Mouse (Mus musculus): ENCODE measurements around the gene Fam129b.

The Fam129b gene

DNA sequence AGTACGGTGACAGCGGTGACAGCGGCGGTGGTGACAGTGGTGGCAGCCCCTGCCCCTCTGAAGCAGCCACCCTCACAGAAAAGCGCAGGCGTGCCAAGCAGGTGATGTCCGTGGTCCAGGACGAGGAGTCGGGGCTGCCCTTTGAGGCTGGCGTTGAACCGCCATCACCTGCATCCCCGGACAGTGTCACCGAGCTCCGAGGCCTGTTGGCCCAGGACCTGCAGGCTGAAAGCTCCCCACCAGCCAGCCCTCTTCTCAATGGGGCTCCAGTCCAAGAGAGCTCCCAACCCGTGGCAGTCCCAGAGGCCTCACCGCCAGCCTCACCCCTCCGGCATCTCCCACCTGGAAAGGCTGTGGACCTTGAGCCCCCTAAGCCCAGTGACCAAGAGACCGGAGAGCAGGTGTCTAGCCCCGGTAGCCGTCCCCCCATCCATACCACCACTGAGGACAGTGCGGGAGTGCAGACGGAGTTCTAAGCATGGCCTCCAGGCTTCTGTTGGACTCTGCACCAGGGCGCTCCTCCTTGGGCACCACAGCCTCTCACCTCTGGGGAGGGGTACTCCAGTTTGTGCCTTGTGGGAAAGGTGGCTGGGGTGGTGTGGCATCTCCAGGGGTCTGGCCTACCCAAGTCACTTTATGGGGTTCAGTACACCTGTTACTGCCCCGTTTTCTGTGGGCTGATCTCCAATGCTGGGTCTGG is 47.8 kb downstream of the Fam129b start:
- DNase-seq (ENCODE audit: extremely low spot score, low spot score), result no peak

DNA sequence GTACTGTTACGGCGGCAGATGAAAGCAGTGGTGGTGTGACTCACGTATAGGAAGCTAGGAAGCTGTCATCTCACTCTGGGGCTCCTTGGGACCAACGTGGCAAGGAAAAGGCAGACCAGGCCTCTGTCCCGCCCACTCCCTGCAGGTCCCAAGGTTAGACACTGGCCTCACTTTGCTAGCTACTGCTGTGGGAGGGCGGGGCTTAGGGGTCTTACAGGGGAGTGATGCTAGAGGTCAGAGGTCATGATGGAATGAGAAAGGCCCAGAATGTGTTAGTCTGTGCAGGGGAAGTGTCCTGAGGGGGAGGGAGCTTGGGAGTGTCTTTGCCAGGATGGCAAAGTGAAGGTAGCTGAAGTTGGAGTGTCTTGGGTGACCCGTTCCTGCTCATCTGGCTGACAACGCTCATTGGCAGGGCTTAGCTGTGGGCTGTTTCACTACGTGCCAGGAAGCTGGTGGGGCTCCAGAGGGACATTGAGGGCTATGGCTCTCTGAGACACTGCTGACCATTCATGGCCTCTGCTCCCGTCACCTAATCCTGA is 48.5 kb downstream of the Fam129b start:
- no peak for DNase-seq (ENCODE audit: extremely low spot score, low spot score)

DNA sequence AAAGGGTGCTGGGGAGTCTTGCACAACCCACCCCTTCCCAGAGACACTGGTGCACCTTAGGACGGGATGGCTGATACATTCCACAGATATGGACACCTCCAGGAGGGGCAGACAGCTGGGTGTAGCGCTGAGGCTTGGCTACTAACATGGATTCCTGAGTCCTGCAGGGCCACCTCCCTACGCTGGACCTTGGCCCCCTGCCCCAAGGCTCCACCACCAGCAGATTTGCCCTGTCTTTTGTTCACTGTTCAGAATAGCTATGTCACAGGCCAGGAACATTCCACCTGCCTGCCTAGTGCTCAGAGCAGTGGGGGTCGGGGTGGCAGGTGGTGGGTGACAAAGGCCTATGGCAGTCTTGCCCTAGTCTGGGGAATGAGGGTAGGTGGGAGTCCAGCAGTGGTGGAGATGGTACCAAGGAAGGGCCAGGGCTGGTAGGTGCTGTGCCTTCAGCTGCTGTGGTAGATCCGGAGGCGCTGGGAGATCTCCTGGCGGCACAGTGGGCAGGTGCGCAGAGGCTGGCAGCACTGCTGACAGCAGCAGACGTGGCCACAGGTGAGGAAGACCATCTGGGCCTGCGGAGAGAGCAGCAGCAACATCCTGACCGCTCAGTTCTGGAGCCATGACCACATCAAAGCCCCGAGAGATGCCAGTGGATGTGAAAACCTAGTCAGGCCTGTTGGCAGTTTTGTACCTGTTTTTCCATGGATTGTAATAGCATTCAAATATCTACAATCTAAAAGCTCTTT is 50.6 kb downstream of the Fam129b start:
- no peak for DNase-seq (ENCODE audit: extremely low spot score, low spot score)

DNA sequence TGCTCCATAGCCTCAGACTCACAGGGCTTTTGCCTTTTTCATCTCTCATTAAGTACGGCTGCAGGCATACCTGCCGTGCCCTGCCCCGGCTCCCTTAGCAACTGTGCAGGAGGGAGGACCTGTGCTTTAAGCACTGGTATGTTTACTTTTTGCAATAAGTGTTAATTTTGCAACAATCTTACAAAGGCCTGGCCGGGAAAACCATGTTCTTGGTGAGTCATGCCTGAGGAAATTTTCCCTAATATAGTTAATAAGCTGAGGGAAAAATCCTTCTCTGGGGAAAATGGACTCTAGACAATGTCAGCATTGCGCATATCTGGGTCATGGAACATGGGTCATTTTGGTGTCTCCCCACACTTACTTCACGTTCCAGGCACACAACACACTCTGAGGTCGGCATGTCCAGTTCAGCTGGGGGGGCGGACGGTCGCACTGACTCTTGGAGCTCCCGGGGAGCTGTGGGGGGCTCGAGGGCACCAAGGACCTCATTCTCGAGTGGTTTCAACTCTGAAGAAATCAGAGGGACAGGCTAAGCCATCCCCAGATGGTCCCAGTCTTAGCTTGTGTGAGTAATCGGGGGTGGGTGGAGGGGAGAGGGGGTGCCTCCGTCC is 51.8 kb downstream of the Fam129b start:
- no peak for DNase-seq (ENCODE audit: extremely low spot score, low spot score)

DNA sequence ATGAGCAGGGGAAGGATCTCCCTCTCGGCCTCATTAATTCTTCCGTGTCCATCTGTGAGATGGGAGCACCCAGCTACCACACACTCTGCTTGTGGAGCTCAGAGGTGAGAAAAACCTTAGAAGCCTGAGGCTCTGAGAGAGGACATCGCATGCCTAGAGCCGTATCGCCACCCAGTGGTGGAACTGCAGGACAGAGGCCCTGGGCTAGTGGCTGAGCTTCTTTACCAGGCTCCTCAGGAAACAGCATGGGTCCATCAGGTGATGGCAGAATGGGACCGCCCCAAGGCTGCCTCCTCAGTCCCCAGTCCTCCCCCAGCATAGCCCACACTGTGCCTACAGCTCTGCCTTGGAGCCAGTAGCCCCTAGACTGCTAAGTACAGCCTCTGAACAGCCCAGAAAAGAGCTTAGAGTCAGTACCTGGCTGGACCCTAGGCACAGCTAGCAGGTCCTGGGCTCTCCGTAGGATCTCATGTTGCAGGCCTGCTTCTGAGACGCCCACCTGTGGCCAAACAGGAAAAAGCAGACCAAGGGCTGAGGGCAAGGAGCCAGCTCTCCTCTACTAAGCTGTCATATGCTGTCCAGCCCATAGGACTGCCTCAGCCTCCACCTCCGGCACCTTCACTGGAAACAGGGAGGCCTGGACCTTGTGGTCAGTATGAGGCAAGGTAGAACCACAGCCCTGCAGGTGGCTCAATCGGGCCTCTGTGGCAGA is 52.5 kb downstream of the Fam129b start:
- peak; percentile 56 for DNase-seq (ENCODE audit: extremely low spot score, low spot score)

DNA sequence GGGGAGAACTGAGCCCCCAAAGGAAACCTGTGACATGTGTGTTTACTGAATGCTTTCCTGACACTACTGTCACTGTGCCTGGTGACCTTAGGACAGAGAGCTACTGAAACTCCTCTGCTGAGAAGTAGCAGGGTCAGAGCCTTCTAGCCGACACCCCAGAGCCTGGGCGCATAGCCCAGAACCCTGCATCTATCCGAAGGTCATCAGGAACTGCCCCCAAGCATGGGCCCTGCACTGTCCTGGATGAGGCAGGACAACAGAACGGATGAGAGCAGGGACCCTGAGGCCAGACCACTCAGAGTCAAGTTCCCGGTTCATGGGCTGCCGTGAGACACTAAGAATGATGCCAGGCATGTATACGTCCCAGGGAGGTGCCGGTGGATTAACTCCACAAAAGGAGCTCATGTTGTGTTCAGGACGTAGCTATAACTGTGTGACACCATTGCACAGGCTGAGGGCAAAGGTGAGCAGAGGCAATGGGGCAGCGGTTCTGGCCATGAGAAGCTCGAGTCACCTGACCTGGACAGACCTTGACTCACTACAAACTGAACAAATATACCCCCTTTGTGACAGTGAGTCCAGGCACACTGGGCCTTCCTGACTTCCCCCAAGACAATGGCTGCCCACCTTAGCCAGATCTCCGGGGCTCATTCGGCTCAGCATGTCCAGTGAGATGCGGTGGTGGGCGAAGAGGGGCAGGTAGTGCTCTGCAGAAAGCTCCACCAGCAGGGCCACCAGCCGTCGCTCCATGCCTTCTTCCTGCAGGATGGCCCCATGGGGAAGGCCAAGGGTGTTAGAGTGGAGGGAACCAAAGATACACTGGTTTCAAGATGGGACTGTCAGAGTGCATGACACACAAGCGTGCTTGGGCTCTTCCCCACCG is 53.3 kb downstream of the Fam129b start:
- DNase-seq (ENCODE audit: extremely low spot score, low spot score), result no peak

DNA sequence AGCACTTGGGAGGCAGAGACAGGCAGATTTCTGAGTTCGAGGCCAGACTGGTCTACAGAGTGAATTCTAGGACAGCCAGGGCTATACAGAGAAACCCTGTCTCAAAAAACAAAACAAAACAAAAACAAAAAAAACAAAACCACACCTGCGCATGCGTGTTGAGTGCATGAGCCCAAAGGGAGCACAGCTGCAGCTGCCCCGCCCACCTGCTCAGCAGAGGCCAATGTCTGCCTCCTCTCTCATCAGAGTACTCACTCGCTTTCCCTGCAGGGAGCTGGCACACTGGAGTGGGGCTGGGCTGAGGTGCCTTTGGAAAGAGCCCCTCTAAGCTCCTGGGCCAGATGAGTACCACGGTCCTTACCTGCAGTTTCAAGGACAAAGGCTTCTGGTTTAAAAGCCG is 55.8 kb downstream of the Fam129b start:
- DNase-seq (ENCODE audit: extremely low spot score, low spot score), result no peak

DNA sequence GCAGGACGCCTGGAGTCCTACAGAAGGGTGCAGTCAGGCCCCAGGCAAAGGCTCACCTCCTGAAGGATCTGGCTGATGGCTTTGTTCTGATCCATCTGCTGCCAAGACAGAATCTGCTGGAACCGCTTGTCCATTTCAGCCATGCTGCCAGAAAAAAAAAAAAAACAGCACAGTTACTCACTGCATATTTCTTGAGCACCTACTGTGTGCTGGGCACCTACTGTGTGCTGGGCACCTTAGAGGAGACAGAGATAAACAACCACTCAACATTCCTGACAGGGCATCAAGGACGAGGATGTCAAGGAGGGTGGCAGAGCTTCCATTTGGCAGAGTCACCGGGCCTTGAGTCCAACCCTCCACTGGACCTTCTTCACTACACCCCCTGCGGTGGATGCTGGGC is 62.8 kb downstream of the Fam129b start:
- DNase-seq (ENCODE audit: extremely low spot score, low spot score), result no peak

DNA sequence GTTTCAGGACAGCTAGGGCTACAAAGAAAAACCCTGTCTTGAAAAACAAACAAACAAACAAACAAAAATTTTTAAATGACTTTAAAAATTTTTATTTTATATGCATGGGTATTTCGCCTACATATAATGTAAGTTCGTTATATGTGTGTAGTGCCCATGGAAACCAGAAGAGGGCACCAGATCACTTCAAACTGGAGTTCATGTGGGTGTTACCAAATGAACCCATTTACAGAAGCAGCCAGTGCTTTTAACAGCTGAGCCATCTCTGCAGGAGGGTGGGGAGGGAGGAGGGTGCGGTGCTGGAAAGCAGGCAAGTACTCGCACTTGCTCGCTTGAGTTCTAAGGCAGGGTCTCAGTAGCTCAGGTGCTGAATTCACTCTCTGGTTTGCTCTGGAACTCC is 63.5 kb downstream of the Fam129b start:
- peak; percentile 36 for DNase-seq (ENCODE audit: extremely low spot score, low spot score)

DNA sequence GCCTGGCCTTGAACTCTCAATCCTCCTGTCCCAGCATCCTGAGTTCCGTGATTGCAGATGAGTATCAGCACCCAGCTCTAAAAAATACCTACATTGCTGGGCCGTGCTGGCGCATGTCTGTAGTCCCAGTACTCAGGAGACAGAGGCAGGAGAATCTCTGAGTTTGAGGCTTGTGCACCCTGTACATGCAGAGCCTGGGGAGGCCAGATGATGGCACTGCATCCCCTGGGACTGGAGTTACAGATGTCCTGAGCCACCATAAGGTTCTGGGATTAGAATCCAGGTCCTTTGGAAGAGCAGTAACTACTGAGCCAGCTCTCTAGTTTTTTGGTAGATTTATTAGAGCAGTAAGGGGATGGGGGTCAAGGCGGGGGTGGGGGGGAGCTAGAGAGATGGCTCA is 64.6 kb downstream of the Fam129b start:
- no peak for DNase-seq (ENCODE audit: extremely low spot score, low spot score)

DNA sequence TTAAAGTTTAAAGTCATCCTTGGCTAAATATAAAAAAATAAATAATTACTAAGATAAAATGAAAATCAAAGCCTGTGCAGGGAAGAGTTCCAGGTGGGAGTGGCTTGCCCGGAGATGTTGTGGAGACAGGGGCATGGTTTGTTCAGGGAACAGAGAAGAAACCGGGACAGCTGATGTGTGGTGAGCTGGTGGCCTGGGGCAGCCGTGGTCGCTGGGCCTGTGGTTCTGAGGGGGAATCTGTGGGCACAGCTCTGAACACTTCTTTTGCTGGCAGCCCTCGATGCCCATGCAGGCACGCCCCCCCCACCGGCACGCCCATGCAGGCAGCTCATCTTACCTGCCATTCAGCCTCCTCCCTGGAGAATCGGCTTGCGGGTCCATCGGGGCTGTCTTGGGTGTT is 71.5 kb downstream of the Fam129b start:
- DNase-seq (ENCODE audit: extremely low spot score, low spot score), result no peak

DNA sequence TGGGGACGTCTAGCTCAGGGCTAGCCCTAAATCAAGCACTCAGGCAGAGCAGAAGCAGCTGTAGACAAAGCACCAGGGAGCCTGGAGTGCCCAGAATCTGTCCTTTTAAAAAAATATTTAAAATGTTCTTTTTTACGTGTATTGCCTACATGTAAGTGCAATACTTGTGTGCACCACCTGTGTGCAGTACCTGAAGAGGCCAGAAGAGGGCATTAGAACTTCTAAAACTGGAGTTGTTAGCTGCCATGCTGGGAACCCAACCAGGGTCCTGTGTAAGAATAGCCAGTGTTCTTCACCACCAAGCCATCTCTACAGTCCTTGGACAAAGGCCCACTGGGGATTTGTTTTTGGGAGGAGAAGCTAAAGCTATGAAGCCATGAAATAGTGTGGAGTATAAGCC is 78.7 kb downstream of the Fam129b start:
- DNase-seq (ENCODE audit: extremely low spot score, low spot score), result no peak

DNA sequence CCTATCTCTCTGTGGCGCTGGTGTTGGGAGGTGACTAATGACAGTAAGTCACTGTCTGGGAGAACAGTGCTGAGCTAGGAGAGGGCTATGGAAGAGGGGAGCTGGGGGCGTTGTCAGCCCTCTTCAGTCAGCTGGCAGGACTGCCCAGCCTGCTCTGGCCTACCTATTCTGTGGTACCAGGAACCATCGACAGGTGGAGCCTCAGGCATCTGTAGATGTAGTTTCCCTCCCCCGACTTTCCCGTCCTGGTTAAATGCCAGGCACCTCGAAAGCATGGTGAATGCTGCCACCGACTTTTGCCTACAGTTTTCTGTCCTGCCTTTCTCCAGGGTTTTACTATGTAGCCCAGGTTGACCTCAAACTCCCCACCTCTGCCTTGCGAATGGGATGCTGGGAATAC is 81.4 kb downstream of the Fam129b start:
- no peak for DNase-seq (ENCODE audit: extremely low spot score, low spot score)

DNA sequence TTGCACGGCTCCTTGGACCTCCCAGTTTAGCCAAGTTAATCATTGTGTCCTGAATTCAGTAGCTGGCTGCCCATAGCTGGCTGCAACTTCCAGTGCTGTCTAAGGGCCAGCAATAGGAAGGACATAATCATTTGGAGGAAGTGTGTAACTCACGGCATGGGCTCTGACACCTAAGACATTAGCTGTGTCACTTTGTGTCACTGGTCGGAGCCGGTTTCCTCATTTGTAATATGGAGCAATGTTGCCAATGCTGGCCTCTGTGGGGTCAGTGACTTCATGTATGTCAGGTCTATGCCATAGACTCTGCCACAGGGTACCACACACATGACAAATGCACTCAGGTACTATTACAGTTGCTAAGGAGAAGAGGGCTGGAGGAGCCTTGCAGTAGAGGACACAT is 84.4 kb downstream of the Fam129b start:
- no peak for DNase-seq (ENCODE audit: extremely low spot score, low spot score)

DNA sequence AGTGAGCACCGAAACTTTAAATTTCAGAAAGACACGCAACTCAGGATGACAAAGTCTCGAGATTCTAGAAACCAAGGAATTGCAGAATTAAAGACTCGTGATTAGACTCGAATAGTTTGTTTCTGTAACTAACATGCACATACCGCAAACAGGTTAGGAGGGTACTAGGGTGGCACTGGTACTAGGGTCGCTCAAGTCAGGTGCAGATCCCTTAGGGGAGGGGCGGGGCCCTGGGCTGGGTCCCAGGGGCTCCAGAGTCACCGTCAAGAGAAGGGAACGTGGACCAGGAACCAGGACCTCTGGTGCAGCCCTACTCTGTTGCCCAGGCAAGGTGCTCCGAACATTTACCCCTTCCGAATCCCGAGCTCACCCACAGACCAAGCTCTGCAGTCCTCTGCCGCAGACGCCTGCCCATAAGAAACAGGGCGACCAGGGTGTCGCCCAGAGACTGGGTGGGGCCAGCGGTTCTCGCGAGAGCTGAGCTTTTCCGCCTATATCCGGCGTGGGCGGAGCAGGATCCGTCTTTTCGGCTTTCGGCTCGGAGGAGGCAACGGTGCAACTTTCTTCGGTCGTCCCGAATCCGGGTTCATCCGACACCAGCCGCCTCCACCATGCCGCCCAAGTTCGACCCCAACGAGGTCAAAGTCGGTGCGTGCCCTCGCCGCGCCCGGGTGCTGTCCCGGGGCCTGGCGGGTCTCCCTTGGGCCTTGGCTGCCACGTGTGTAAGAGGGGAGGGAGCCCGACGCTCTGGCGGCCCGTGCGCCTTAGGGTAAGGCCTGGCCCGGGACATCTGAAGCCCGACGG is 85.5 kb downstream of the Fam129b start, which contains the start of the genes Rpl12 and Lrsam1:
Gene Rpl12, plus strand, starts transcription at position 368 of the 804 bp plus-strand sequence.
Gene Lrsam1, minus strand, starts transcription at position 423 of the 804 bp plus-strand sequence.
- peak; percentile 97 for DNase-seq (ENCODE audit: extremely low spot score, low spot score)

DNA sequence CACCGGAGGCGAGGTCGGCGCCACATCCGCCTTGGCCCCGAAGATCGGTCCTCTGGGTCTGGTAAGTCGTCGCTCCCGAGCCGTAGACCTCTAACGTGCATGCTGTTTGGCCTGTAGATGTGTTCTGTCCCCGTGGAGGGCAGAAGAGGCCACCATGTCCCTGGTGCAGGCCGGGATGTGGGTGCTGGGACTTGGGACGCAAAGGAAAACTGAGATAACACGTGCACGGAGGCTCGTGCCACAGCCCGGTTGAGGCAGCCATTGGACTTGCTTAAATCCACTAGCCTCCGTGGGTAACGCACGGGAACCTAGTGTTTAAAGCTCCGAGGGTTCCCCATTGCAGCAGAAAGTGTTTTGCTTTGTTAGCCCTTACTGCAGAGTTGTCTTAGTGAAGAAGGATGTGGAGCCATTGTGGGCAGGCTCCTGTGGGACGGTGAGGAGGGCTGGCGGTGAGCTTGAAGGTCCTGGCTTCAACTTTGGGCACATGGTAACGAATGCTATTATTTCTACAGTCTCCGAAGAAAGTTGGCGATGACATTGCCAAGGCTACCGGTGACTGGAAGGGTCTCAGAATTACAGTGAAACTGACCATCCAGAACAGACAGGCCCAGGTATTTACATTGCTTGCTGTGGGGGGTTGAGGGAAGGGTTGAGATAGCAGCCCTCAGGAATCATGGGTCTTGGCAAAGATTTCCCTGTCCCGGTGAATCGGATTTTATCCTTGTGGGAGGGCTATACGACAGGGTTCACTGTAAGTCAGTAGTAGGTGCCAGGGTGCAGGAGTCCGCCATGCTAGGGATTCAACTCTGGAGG is 86.4 kb downstream of the Fam129b start:
- peak; percentile 47 for DNase-seq (ENCODE audit: extremely low spot score, low spot score)

DNA sequence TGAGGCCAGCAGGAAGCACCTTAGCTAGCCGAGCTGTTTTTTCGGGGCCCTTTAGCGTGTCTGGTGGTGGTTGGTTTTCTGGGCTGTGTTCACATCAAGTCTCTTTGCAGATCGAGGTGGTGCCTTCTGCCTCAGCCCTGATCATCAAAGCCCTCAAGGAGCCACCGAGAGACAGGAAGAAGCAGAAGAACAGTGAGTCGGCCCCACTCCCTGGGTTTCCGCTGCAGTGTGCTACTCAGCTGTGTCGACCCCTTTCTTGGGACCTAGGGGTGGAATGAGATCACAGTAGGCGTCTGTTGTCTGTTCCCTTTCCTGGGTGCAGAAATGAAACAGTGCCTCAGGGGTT is 86.9 kb downstream of the Fam129b start:
- no peak for DNase-seq (ENCODE audit: extremely low spot score, low spot score)

DNA sequence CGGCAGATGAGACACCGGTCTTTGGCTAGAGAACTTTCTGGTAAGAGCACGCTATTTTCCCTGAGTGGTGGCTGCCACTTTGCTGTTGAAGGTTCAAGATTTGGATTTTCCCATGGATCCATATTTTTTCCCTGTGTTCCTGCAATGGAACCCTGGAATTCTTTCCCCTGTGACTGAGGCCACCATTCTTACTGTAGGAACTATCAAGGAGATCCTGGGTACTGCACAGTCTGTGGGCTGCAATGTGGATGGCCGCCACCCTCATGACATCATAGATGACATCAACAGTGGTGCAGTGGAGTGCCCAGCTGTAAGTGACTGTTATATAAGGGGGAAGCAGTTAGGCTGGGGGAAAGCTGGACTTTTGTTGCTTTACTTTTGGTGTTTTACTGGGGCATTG is 87.6 kb downstream of the Fam129b start:
- DNase-seq (ENCODE audit: extremely low spot score, low spot score), result no peak

DNA sequence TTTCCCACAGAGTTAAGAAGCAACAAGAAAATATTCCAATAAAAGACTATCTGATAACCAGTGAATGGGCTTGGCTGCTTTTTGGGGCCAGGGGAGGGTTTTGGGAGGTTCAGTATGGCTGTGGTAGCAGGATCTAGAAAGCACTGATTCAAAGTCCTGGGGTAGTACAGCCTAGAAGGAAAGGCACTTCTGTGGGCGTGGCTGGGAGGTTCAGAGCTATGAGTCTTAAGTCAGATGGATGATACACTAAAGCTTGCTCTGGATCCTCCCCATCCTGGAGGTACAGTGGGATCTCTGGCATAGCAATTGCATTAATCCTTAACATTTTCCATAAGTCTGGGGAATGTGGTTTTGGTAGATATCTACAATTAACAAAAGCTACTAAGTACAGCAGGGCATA is 88.1 kb downstream of the Fam129b start:
- no peak for DNase-seq (ENCODE audit: extremely low spot score, low spot score)

Measured in neural tube, embryonic 10.5 days (tissue).